Mouse (Mus musculus) C2C12 (cell line): ENCODE data around the gene Hist1h2ae. TPM values are rescaled to one million over a fixed set of nuclear protein-coding genes. Genes with fewer than 3 reads are reported as not detected.
A peak's percentile ranks its signal among the peaks of the same experiment; 100 is the strongest.
"Not testable (repeated sequence)": the region's sequence is repeated elsewhere in the genome, so short reads cannot be mapped to it uniquely, and the experiment has no call there.

Experiments
- H3K27me3 ChIP-seq: one replicate; pipeline ENCODE4 v1.6.1; 2011; ENCODE audit not compliant: control insufficient read depth, insufficient read depth, insufficient read length
- H3K36me3 ChIP-seq: one replicate; pipeline ENCODE4 v1.6.1; 2011; ENCODE audit not compliant: control insufficient read depth, insufficient read depth
- H3K4me3 ChIP-seq: one replicate; pipeline ENCODE4 v1.5.1; 2011; ENCODE audit warnings: mild to moderate bottlenecking, control low read depth; ENCODE audit not compliant: poor library complexity, insufficient read depth, severe bottlenecking
- H3K79me2 ChIP-seq: one replicate; pipeline ENCODE4 v1.6.1; 2011; ENCODE audit not compliant: control insufficient read depth, insufficient read depth
- H3K79me3 ChIP-seq: one replicate; pipeline ENCODE4 v1.6.1; 2011; ENCODE audit warnings: low read depth, control low read depth
- H3ac ChIP-seq: one replicate; pipeline ENCODE3; 2011; ENCODE audit warnings: low read depth; ENCODE audit not compliant: control insufficient read depth, insufficient read length
- CEBPB ChIP-seq: IDR thresholded peaks from one replicate; pipeline ENCODE4 v1.6.1; 2011; ENCODE audit warnings: low read depth, mild to moderate bottlenecking, control low read depth, moderate library complexity
- CTCF ChIP-seq: IDR thresholded peaks from one replicate; pipeline ENCODE4 v1.5.1; 2011; ENCODE audit not compliant: control insufficient read depth, insufficient read depth, insufficient read length
- FOSL1 ChIP-seq: IDR thresholded peaks from one replicate; pipeline ENCODE4 v1.8.0; 2011; ENCODE audit warnings: mild to moderate bottlenecking, low read length; ENCODE audit not compliant: poor library complexity, insufficient read depth, severe bottlenecking
- MAX ChIP-seq: IDR thresholded peaks from one replicate; pipeline ENCODE4 v1.6.1; 2011; ENCODE audit warnings: mild to moderate bottlenecking, control low read depth
- MYOD1 ChIP-seq: IDR thresholded peaks from one replicate; pipeline ENCODE4 v1.6.1; 2011; ENCODE audit warnings: low read depth; ENCODE audit not compliant: control insufficient read depth, insufficient read length
- MYOG ChIP-seq: IDR thresholded peaks from one replicate; pipeline ENCODE4 v1.6.1; 2011; ENCODE audit not compliant: control insufficient read depth, insufficient read length; ENCODE audit errors: extremely low read depth
- USF1 ChIP-seq: IDR thresholded peaks from one replicate; pipeline ENCODE4 v1.6.1; 2011; ENCODE audit warnings: low read depth, mild to moderate bottlenecking, control low read depth, moderate library complexity
- polyA plus RNA-seq: library from polyadenylated mRNA; unstranded; fragments of >200 nt; fragmentation: generic; extraction: Trizol; gene quantifications from one replicate; pipeline ENCODE4 v1.2.1, GENCODE M21; 2012; ENCODE audit warnings: missing spikeins

Hist1h2ae gene
- polyA plus RNA-seq, 1 experiment = 12.6 TPM

DNA sequence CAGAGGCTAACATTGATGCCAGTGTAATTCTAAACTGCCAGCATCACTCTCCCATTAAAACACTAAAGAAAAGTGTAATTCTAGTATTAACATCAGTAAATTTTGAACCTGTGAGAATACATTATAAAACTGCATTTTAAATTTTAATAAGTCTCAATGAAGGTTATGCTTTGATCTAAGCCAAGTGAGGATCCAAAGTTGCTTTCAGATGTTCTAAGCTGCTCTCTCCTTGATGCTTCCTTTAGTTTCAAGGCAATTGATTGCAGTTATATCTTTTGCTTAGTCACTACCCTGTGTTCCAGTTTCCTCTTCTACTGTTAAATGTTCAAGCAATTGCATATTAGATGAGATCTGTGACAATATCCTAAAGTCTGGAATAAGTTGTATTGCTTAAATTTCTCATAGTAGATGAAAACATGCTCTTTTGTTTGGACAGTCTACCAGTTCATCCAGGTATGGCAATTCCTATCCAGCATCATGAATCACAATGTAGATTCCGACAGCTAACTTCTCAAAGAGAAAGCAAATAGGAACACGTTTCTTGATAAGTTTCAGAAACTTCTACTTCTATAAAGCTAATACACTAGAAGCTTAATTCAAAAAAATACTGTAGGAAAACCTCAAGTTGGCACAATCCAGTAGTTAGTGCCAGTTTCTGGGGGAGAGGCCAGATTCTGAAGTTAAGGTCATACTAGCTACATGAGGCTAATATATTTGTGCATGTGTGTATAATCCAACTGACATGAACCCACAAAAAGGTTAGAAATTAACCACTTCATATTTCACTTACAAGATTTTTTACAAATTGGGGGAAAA lies 1.4 kb upstream of the Hist1h2ae start:
- Histone ChIP-seq H3K4me3 (peak overlapping the region; percentile 27), H3K79me3 (no peaks in the 10 kb centered on the region), H3ac (peak overlapping the region; percentile 45), H3K79me2 (no peaks in the 10 kb centered on the region), H3K27me3 (no peaks in the 10 kb centered on the region), H3K36me3 (no peaks in the 10 kb centered on the region)
- no peak for TF ChIP-seq MYOD1
- no peak for TF ChIP-seq FOSL1
- TF ChIP-seq CTCF = no peak
- no peak for TF ChIP-seq CEBPB
- no peak for TF ChIP-seq MYOG
- TF ChIP-seq USF1 = no peak
- TF ChIP-seq MAX = no peak

GRCm38 (mm10) chr13:23571504-23572217 lies 641 bp upstream of the Hist1h2ae start:
- H3K36me3 ChIP-seq, H3K79me3 ChIP-seq, H3K27me3 ChIP-seq, H3K79me2 ChIP-seq: not testable (repeated sequence)
- H3ac ChIP-seq = peak overlapping the region; percentile 4
- H3K4me3 ChIP-seq = peak overlapping the region; percentile 27

DNA sequence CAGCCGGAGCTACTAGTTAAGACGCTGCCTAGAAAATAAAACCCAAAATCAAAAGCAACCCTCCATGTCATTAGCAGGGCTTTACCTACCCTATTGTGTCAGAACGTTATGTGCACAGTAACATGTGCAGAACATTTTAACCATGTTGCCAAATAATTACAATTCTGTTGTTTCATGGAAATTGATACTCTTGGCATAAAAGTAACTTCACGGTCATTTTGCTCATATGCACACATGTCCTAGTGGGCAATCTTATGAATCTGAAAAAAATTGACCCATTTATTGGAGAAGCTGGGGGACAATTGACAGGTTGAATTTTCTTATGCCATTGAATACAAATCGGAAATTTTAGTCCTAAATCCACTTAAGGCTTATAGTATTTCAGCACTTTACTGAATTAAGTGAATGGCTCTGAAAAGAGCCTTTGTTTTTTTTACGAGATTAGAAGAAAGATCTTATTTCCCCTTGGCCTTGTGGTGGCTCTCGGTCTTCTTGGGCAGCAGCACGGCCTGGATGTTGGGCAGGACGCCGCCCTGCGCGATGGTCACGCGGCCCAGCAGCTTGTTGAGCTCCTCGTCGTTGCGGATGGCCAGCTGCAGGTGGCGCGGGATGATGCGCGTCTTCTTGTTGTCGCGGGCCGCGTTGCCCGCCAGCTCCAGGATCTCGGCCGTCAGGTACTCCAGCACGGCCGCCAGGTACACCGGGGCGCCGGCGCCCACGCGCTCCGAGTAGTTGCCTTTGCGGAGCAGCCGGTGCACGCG lies 579 bp downstream of the Hist1h2ae start:
- not testable (repeated sequence) for H3K36me3 ChIP-seq, H3K79me3 ChIP-seq, H3K4me3 ChIP-seq, H3K27me3 ChIP-seq, H3K79me2 ChIP-seq
- peak overlapping the region; percentile 40 for H3ac ChIP-seq

- no peak for TF ChIP-seq FOSL1
- no peak for TF ChIP-seq MYOD1
- TF ChIP-seq MAX = no peak
- no peak for TF ChIP-seq CTCF
- TF ChIP-seq MYOG = no peak
- no peak for TF ChIP-seq CEBPB
- no peak for TF ChIP-seq USF1
These were observed 6.5 kb downstream of the Hist1h2ae start for GRCm38 (mm10) chr13:23564482-23564881.

DNA sequence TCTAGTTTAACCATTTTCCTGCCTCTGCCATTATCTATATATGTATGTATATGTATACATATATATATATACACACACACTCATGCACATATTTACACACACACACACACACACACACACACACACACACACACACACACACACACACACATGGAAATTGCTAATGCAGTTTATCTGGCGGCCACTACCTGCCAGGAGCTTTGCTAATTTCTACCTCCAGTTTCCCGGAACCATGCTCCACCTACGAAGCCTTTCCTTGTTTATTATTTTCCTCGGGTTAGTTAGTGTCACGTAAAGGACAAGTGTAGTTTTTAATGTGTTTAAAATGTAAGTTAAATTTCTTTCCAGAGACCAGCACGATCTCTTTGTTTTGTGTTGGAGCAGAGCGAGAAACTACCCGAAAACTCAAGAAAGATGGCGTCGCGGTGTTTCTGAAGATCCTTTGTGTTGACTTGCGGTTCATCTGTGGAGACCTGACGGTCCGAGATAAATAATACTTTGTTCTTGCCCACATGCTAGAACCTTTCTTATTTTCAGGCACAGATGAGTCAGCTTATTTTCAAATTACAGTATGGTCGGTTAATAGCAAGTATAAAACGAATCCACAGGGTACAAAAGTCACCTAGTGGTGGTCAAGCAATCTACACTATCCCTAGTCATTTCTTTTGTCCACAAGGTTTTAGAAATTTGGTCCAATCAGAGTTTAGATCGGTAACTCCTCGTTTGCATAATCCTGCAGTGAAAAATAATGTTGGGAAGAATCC lies 8.1 kb downstream of the Hist1h2ae start:
- H3K79me2 ChIP-seq = no peaks in the 10 kb centered on the region
- peak overlapping the region; percentile 63 for H3ac ChIP-seq
- TF ChIP-seq CEBPB = peak; percentile 3
- no peak for TF ChIP-seq FOSL1

More at GRCm38 (mm10) chr13:23564482-23564881, 6.5 kb downstream of the Hist1h2ae start:
- Histone ChIP-seq H3K27me3 (no peaks in the 10 kb centered on the region), H3K79me3 (no peaks in the 10 kb centered on the region), H3ac (no peak overlapping the region), H3K79me2 (no peaks in the 10 kb centered on the region), H3K36me3 (no peaks in the 10 kb centered on the region), H3K4me3 (no peak overlapping the region)

GRCm38 (mm10) chr13:23561883-23562659 lies 8.9 kb downstream of the Hist1h2ae start, which contains the start of gene Hist1h3e:
TSS of gene Hist1h3e (minus strand) at chr13:23562369.
- H3K27me3 ChIP-seq, H3K36me3 ChIP-seq, H3K79me3 ChIP-seq, H3K4me3 ChIP-seq, H3K79me2 ChIP-seq: not testable (repeated sequence)
- peak within 1 kb of the TSS; percentile 63 for H3ac ChIP-seq

More for the DNA sequence above, 8.1 kb downstream of the Hist1h2ae start:
- H3K36me3 ChIP-seq = no peaks in the 10 kb centered on the region
- no peaks in the 10 kb centered on the region for H3K79me3 ChIP-seq
- H3K27me3 ChIP-seq = no peaks in the 10 kb centered on the region
- H3K4me3 ChIP-seq = no peak overlapping the region

- H3K4me3 ChIP-seq, H3K27me3 ChIP-seq, H3K36me3 ChIP-seq, H3ac ChIP-seq, H3K79me2 ChIP-seq, H3K79me3 ChIP-seq: not testable (repeated sequence)
These were observed 9.5 kb downstream of the Hist1h2ae start for GRCm38 (mm10) chr13:23561531-23561882.

DNA sequence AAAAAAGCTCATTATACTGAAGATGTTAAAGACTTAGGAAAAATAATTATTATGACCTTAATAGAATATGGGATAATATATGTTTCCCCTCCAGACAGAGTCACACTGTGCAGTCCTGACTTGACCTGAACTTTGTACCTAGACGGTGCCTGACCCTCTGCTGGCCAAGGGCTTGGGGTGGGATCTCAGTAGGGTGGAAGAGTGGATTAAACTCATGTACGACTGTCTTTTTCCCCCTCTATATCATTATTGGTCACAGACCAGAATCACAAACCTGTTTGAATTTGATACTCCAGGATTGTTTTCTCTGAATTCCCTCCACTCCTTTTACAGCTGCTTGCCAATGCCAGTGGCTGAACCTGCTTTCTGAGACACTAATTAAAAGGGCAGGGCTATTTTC lies 10.3 kb downstream of the Hist1h2ae start:
- not testable (repeated sequence) for H3K79me3 ChIP-seq, H3K36me3 ChIP-seq, H3ac ChIP-seq, H3K4me3 ChIP-seq, H3K79me2 ChIP-seq, H3K27me3 ChIP-seq
